Mouse (Mus musculus) liver, embryonic 16.5 days (tissue): Measurements from ENCODE around the gene Wwp2. TPM values are rescaled to one million over a fixed set of nuclear protein-coding genes. Genes with fewer than 3 reads are reported as not detected.

Experiments
- ATAC-seq: fragments of 200-750 bp; cut with Nextera tagmentation; 2 replicates; pipeline ENCODE4 v1.8.0; 2017; ENCODE audit warnings: low read depth, mild to moderate bottlenecking, moderate number of reproducible peaks, moderate library complexity
- H3K27ac ChIP-seq: fragments of 300-500 bp; sonication (generic); 2 replicates; pipeline ENCODE4 v1.5.1; 2014; ENCODE audit warnings: mild to moderate bottlenecking, low read length
- H3K27me3 ChIP-seq: fragments of 300-500 bp; sonication (generic); 2 replicates; pipeline ENCODE4 v1.6.1; 2014; ENCODE audit warnings: low read depth, low read length, mixed read lengths; ENCODE audit not compliant: control insufficient read depth, insufficient read depth
- H3K36me3 ChIP-seq: fragments of 300-500 bp; sonication (generic); 2 replicates; pipeline ENCODE4 v1.6.1; 2014; ENCODE audit warnings: mild to moderate bottlenecking; ENCODE audit not compliant: control insufficient read depth, insufficient read depth
- H3K4me1 ChIP-seq: fragments of 300-500 bp; sonication (generic); 2 replicates; pipeline ENCODE4 v1.6.1; 2014; ENCODE audit warnings: low read depth, low read length, mixed read lengths; ENCODE audit not compliant: control insufficient read depth
- H3K4me2 ChIP-seq: fragments of 300-500 bp; sonication (generic); 2 replicates; pipeline ENCODE4 v1.6.1; 2014; ENCODE audit warnings: low read depth, low read length, mixed read lengths
- H3K4me3 ChIP-seq: fragments of 300-500 bp; sonication (generic); 2 replicates; pipeline ENCODE4 v1.5.1; 2014; ENCODE audit warnings: low read depth, mild to moderate bottlenecking, low read length
- H3K9ac ChIP-seq: fragments of 300-500 bp; sonication (generic); 2 replicates; pipeline ENCODE4 v1.6.1; 2014; ENCODE audit warnings: low read depth, low read length
- H3K9me3 ChIP-seq: fragments of 300-500 bp; sonication (generic); replicated peaks from 2 replicates; pipeline ENCODE4 v1.6.1; 2016; ENCODE audit warnings: low read length; ENCODE audit not compliant: control insufficient read depth
- WGBS: fragments of 180-500 bp; shearing (Covaris S2); extraction: QIAGEN DNeasy Blood & Tissue Kit; methylation state at CpG from one replicate; pipeline ENCODE4 v1.1.7; 2014; ENCODE audit not compliant: insufficient replicate concordance; 5-methylcytosine and 5-hydroxymethylcytosine counted together
- polyA plus RNA-seq: library from polyadenylated mRNA; unstranded; fragments of >200 nt; fragmentation: Nextera tagmentation; extraction: Ambion mirVana; gene quantifications from 2 replicates; pipeline ENCODE4 v1.2.1, GENCODE M21; 2015

Wwp2 gene
- polyA plus RNA-seq, 1 experiment from 2014 or later: 32.7 TPM

GRCm38 (mm10) chr8:107519860-107520259 is 83.7 kb downstream of the Wwp2 start:
- 36% methylated on average over 4 of the region's 4 CpGs for WGBS

GRCm38 (mm10) chr8:107521788-107522554 is 85.8 kb downstream of the Wwp2 start:
- Histone ChIP-seq H3K27me3 (no peaks in the 10 kb centered on the region), H3K4me1 (no peaks in the 10 kb centered on the region), H3K9me3 (no peaks in the 10 kb centered on the region), H3K9ac (no peak overlapping the region), H3K27ac (no peak overlapping the region), H3K4me3 (no peak overlapping the region), H3K4me2 (no peak overlapping the region), H3K36me3 (peaks cover 8% of the 10 kb centered on the region)
- no peak for ATAC-seq
- 65% methylated on average over 8 of the region's 8 CpGs for WGBS

More at GRCm38 (mm10) chr8:107519860-107520259, 83.7 kb downstream of the Wwp2 start:
- Histone ChIP-seq H3K27ac (no peak overlapping the region), H3K9ac (no peak overlapping the region), H3K27me3 (no peaks in the 10 kb centered on the region), H3K4me1 (no peaks in the 10 kb centered on the region), H3K36me3 (peaks cover 8% of the 10 kb centered on the region), H3K4me3 (no peak overlapping the region), H3K9me3 (no peaks in the 10 kb centered on the region), H3K4me2 (no peak overlapping the region)
- no peak for ATAC-seq

GRCm38 (mm10) chr8:107522555-107522833 is 86.3 kb downstream of the Wwp2 start:
- Histone ChIP-seq H3K4me3 (no peak overlapping the region), H3K9me3 (no peaks in the 10 kb centered on the region), H3K4me1 (no peaks in the 10 kb centered on the region), H3K4me2 (no peak overlapping the region), H3K36me3 (peaks cover 8% of the 10 kb centered on the region), H3K27ac (no peak overlapping the region), H3K27me3 (no peaks in the 10 kb centered on the region), H3K9ac (no peak overlapping the region)
- ATAC-seq: no peak
- 50% methylated on average over 4 of the region's 4 CpGs for WGBS

- 65% methylated on average over 4 of the region's 4 CpGs for WGBS
- Histone ChIP-seq H3K36me3 (no peaks in the 10 kb centered on the region), H3K27ac (no peak overlapping the region), H3K4me1 (no peaks in the 10 kb centered on the region), H3K27me3 (no peaks in the 10 kb centered on the region), H3K9me3 (no peaks in the 10 kb centered on the region), H3K4me3 (no peak overlapping the region), H3K9ac (no peak overlapping the region), H3K4me2 (no peak overlapping the region)
- ATAC-seq: no peak
These were observed 88.4 kb downstream of the Wwp2 start for GRCm38 (mm10) chr8:107524535-107524934.

GRCm38 (mm10) chr8:107528786-107529185 is 92.6 kb downstream of the Wwp2 start:
- WGBS: 85% methylated on average over 6 of the region's 6 CpGs
- no peak for ATAC-seq

GRCm38 (mm10) chr8:107537472-107537871 is 101.3 kb downstream of the Wwp2 start:
- no peak overlapping the region for H3K4me3 ChIP-seq
- H3K9me3 ChIP-seq: no peaks in the 10 kb centered on the region
- no peak overlapping the region for H3K4me2 ChIP-seq
- no peaks in the 10 kb centered on the region; the same call in 1 of the 2 replicates for H3K36me3 ChIP-seq
- WGBS: 61% methylated on average over 4 of the region's 4 CpGs
- no peak for ATAC-seq
- no peak overlapping the region for H3K27ac ChIP-seq
- H3K4me1 ChIP-seq: no peaks in the 10 kb centered on the region; the same call in 1 of the 2 replicates
- H3K9ac ChIP-seq: no peak overlapping the region
- no peaks in the 10 kb centered on the region for H3K27me3 ChIP-seq

More at GRCm38 (mm10) chr8:107528786-107529185, 92.6 kb downstream of the Wwp2 start:
- no peaks in the 10 kb centered on the region for H3K4me1 ChIP-seq
- H3K27me3 ChIP-seq: no peaks in the 10 kb centered on the region
- no peak overlapping the region for H3K4me3 ChIP-seq
- no peak overlapping the region for H3K9ac ChIP-seq
- H3K4me2 ChIP-seq: no peak overlapping the region
- H3K27ac ChIP-seq: no peak overlapping the region
- H3K9me3 ChIP-seq: no peaks in the 10 kb centered on the region
- no peaks in the 10 kb centered on the region for H3K36me3 ChIP-seq

GRCm38 (mm10) chr8:107540623-107541022 is 104.5 kb downstream of the Wwp2 start:
- no peaks in the 10 kb centered on the region for H3K9me3 ChIP-seq
- H3K4me3 ChIP-seq: no peak overlapping the region
- H3K27ac ChIP-seq: no peak overlapping the region
- no peaks in the 10 kb centered on the region for H3K4me1 ChIP-seq
- no peak overlapping the region for H3K4me2 ChIP-seq
- no peak overlapping the region for H3K9ac ChIP-seq
- H3K36me3 ChIP-seq: no peaks in the 10 kb centered on the region; the same call in 1 of the 2 replicates
- 84% methylated on average over 12 of the region's 12 CpGs for WGBS
- ATAC-seq: no peak
- no peaks in the 10 kb centered on the region for H3K27me3 ChIP-seq

GRCm38 (mm10) chr8:107541369-107541768 is 105.2 kb downstream of the Wwp2 start:
- Histone ChIP-seq H3K4me1 (no peaks in the 10 kb centered on the region), H3K27me3 (no peaks in the 10 kb centered on the region), H3K9ac (no peak overlapping the region), H3K4me2 (no peak overlapping the region), H3K9me3 (no peaks in the 10 kb centered on the region), H3K4me3 (no peak overlapping the region), H3K36me3 (no peaks in the 10 kb centered on the region; the same call in 1 of the 2 replicates), H3K27ac (no peak overlapping the region)
- ATAC-seq: no peak
- WGBS: 70% methylated on average over 4 of the region's 4 CpGs

GRCm38 (mm10) chr8:107542151-107542550 is 106.0 kb downstream of the Wwp2 start:
- no peak overlapping the region for H3K4me3 ChIP-seq

More at GRCm38 (mm10) chr8:107542151-107542550, 106.0 kb downstream of the Wwp2 start:
- ATAC-seq: no peak
- Histone ChIP-seq H3K4me2 (no peak overlapping the region), H3K36me3 (no peaks in the 10 kb centered on the region; the same call in 1 of the 2 replicates), H3K9ac (no peak overlapping the region), H3K27ac (no peak overlapping the region), H3K4me1 (no peaks in the 10 kb centered on the region), H3K27me3 (no peaks in the 10 kb centered on the region), H3K9me3 (no peaks in the 10 kb centered on the region)
- 75% methylated on average over 3 of the region's 3 CpGs for WGBS
